ENCODE assay signal across 8 mouse cellular contexts in genomic region chr11:116435992-116436724, GRCm38 (mm10). TPM values are rescaled to one million over a fixed set of nuclear protein-coding genes. Genes with fewer than 3 reads are reported as not detected.
A peak's percentile ranks its signal among the peaks of the same experiment; 100 is the strongest.
DNase-seq lines count a peak whose midpoint lies in the region; ATAC-seq and TF ChIP-seq lines count a peak whose summit lies in the region.

No protein-coding gene starts in this region.

- no peak for DNase-seq in lung, embryonic 14.5 days
- DNase-seq in lung, postnatal 4 days: no peak
- no peak for DNase-seq in forebrain, embryonic 11.5 days (ENCODE audit: low spot score)
- DNase-seq in urinary bladder, adult 18-20 months (ENCODE audit: low spot score in 2 of 2): no peak
- DNase-seq in thymus, adult 18-20 months: no peak

- no peaks in the 10 kb centered on the region for H3K27me3 ChIP-seq in lung, embryonic 14.5 days (ENCODE audit: insufficient read depth, low read length)
- H3K27me3 ChIP-seq in forebrain, embryonic 11.5 days (ENCODE audit: control insufficient read depth, insufficient read depth, low read length): peaks cover 3% of the 10 kb centered on the region; the same call in 1 of the 2 replicates
- H3K27me3 ChIP-seq in limb, embryonic 13.5 days: no peaks in the 10 kb centered on the region

- peaks cover 43% of the 10 kb centered on the region for H3K36me3 ChIP-seq in lung, embryonic 14.5 days (ENCODE audit: insufficient read depth)
- peaks cover 6% of the 10 kb centered on the region; the same call in 1 of the 2 replicates for H3K36me3 ChIP-seq in forebrain, embryonic 11.5 days (ENCODE audit: control insufficient read depth, insufficient read depth, low read length)
- peaks cover 34% of the 10 kb centered on the region for H3K36me3 ChIP-seq in limb, embryonic 13.5 days

- peaks cover 7% of the 10 kb centered on the region; the same call in 1 of the 2 replicates for H3K4me1 ChIP-seq in lung, embryonic 14.5 days (ENCODE audit: insufficient read depth)
- H3K4me1 ChIP-seq in forebrain, embryonic 11.5 days (replicated peaks; ENCODE audit: control insufficient read depth, insufficient read depth, low read length): peaks cover 7% of the 10 kb centered on the region; the same call in 1 of the 2 replicates
- H3K4me1 ChIP-seq in limb, embryonic 13.5 days: peaks cover 31% of the 10 kb centered on the region
- H3K4me1 ChIP-seq in olfactory bulb, adult 2 months (ENCODE audit: control insufficient read depth, insufficient read depth, low read length): peaks cover 31% of the 10 kb centered on the region

- no peak for TF ChIP-seq POLR2A in olfactory bulb, adult 2 months (IDR thresholded peaks at IDR 0.05; ENCODE audit: insufficient read depth, low read depth, low read length)

- WGBS in lung, embryonic 14.5 days: 38% methylated on average over 5 of the region's 5 CpGs
- 88% methylated on average over 5 of the region's 5 CpGs for WGBS in forebrain, embryonic 11.5 days
- 64% methylated on average over 5 of the region's 5 CpGs for whole genome bisulfite sequencing in limb, embryonic 13.5 days
- 49% methylated on average over 5 of the region's 5 CpGs for WGBS in olfactory bulb, adult 2 months

- peak overlapping the region; percentile 76; the same call in 1 of the 2 replicates for H3K4me3 ChIP-seq in lung, embryonic 14.5 days (ENCODE audit: low read depth, low read length)
- H3K4me3 ChIP-seq in forebrain, embryonic 11.5 days (ENCODE audit: low read depth, low read length): peak overlapping the region; percentile 93; the same call in 1 of the 2 replicates
- peak overlapping the region; percentile 90 for H3K4me3 ChIP-seq in limb, embryonic 13.5 days
- 0 out of 2 replicates have a peak overlapping the region, but pooled peaks have one; percentile 5 for H3K4me3 ChIP-seq in olfactory bulb, adult 2 months (ENCODE audit: insufficient read depth, low read depth, low read length)

- TF ChIP-seq CTCF in lung, embryonic 14.5 days (IDR thresholded peaks at IDR 0.05; ENCODE audit: low read depth): no peak
- no peak for TF ChIP-seq CTCF in olfactory bulb, adult 2 months (IDR thresholded peaks at IDR 0.05; ENCODE audit: insufficient read depth, low read depth, low read length)

- no peak for ATAC-seq in lung, embryonic 14.5 days (ENCODE audit: insufficient read depth)
- ATAC-seq in forebrain, embryonic 11.5 days (replicated peaks; ENCODE audit: low FRiP score): no peak
- no peak for ATAC-seq in limb, embryonic 13.5 days (ENCODE audit: low FRiP score, low read depth)
- no peak for ATAC-seq in frontal cortex, adult (ENCODE audit: low TSS enrichment)

- H3K4me2 ChIP-seq in lung, embryonic 14.5 days: peak overlapping the region; percentile 91
- peak overlapping the region; percentile 84; the same call in 1 of the 2 replicates for H3K4me2 ChIP-seq in forebrain, embryonic 11.5 days (ENCODE audit: low read depth, low read length, severe bottlenecking)
- H3K4me2 ChIP-seq in limb, embryonic 13.5 days (replicated peaks): peak overlapping the region; percentile 86

- H3K27ac ChIP-seq in lung, embryonic 14.5 days (ENCODE audit: low read depth): peak overlapping the region; percentile 27; the same call in 1 of the 2 replicates
- no peak overlapping the region for H3K27ac ChIP-seq in forebrain, embryonic 11.5 days (ENCODE audit: low read depth, low read length)
- peak overlapping the region; percentile 28; the same call in 1 of the 2 replicates for H3K27ac ChIP-seq in limb, embryonic 13.5 days
- H3K27ac ChIP-seq in olfactory bulb, adult 2 months (ENCODE audit: insufficient read depth, low read depth, low read length): no peak overlapping the region

- no peak overlapping the region; the same call in 1 of the 2 replicates for H3K9ac ChIP-seq in lung, embryonic 14.5 days
- H3K9ac ChIP-seq in forebrain, embryonic 11.5 days (ENCODE audit: low read length): peak overlapping the region; percentile 35
- H3K9ac ChIP-seq in limb, embryonic 13.5 days: peak overlapping the region; percentile 53

- no peaks in the 10 kb centered on the region for H3K9me3 ChIP-seq in lung, embryonic 14.5 days (ENCODE audit: low read depth, low read length)
- no peaks in the 10 kb centered on the region for H3K9me3 ChIP-seq in forebrain, embryonic 11.5 days (ENCODE audit: control insufficient read depth, low read length)
- no peaks in the 10 kb centered on the region for H3K9me3 ChIP-seq in limb, embryonic 13.5 days

RNA-seq across cellular contexts. Expression of gene Ubald2, which starts 2.3 kb away (rescaled TPM):
- polyA plus RNA-seq in lung, embryonic 14.5 days (2014; fragmentation: Nextera tagmentation; extraction: Ambion mirVana): 64.9 and 66.7 TPM in 2 replicates
- 80.2 and 83.7 TPM in 2 replicates for polyA plus RNA-seq in forebrain, embryonic 11.5 days (2014; fragmentation: Nextera tagmentation; extraction: Ambion mirVana)
- 28.2 and 30.2 TPM in 2 replicates for polyA plus RNA-seq in limb, embryonic 13.5 days (2015; fragmentation: Nextera tagmentation; extraction: Ambion mirVana)
- polyA plus RNA-seq in olfactory bulb, adult 2 months (2012; ENCODE audit: insufficient read depth, insufficient read length, low replicate concordance, missing spikeins): not detected in 2 replicates

RNA-seq across cellular contexts. Expression of gene Rnf157, which starts 23.3 kb away (rescaled TPM):
- 13.9 and 16.8 TPM in 2 replicates for polyA plus RNA-seq in lung, embryonic 14.5 days (2014; fragmentation: Nextera tagmentation; extraction: Ambion mirVana)
- 25.0 and 26.1 TPM in 2 replicates for polyA plus RNA-seq in forebrain, embryonic 11.5 days (2014; fragmentation: Nextera tagmentation; extraction: Ambion mirVana)
- 18.6 and 18.7 TPM in 2 replicates for polyA plus RNA-seq in limb, embryonic 13.5 days (2015; fragmentation: Nextera tagmentation; extraction: Ambion mirVana)
- 199 TPM in 1 of 2 replicates, not detected in the other for polyA plus RNA-seq in olfactory bulb, adult 2 months (2012; ENCODE audit: insufficient read depth, insufficient read length, low replicate concordance, missing spikeins)

RNA-seq across cellular contexts. Expression of gene Qrich2, which starts 29.9 kb away (rescaled TPM):
- 0.45 TPM in 1 of 2 replicates, not detected in the other for polyA plus RNA-seq in lung, embryonic 14.5 days (2014; fragmentation: Nextera tagmentation; extraction: Ambion mirVana)
- polyA plus RNA-seq in forebrain, embryonic 11.5 days (2014; fragmentation: Nextera tagmentation; extraction: Ambion mirVana): not detected in 2 replicates
- 0.17 and 0.24 TPM in 2 replicates for polyA plus RNA-seq in limb, embryonic 13.5 days (2015; fragmentation: Nextera tagmentation; extraction: Ambion mirVana)
- polyA plus RNA-seq in olfactory bulb, adult 2 months (2012; ENCODE audit: insufficient read depth, insufficient read length, low replicate concordance, missing spikeins): not detected in 2 replicates

RNA-seq across cellular contexts. Expression of gene Prpsap1, which starts 57.8 kb away (rescaled TPM):
- polyA plus RNA-seq in lung, embryonic 14.5 days (2014; fragmentation: Nextera tagmentation; extraction: Ambion mirVana): 191 and 206 TPM in 2 replicates
- polyA plus RNA-seq in forebrain, embryonic 11.5 days (2014; fragmentation: Nextera tagmentation; extraction: Ambion mirVana): 188 and 195 TPM in 2 replicates
- 189 and 199 TPM in 2 replicates for polyA plus RNA-seq in limb, embryonic 13.5 days (2015; fragmentation: Nextera tagmentation; extraction: Ambion mirVana)
- not detected in 2 replicates for polyA plus RNA-seq in olfactory bulb, adult 2 months (2012; ENCODE audit: insufficient read depth, insufficient read length, low replicate concordance, missing spikeins)

Comparison
In these comparisons a context has a peak if more than half of its experiments do, and no peak if none do; other contexts are left out.
1. H3K27ac ChIP-seq: peak in lung, embryonic 14.5 days (single experiment) and limb, embryonic 13.5 days (single experiment); none in forebrain, embryonic 11.5 days (single experiment) and olfactory bulb, adult 2 months (single experiment).
2. H3K4me3 ChIP-seq: peak in every context shown above with its lines; median percentile 93 in forebrain, embryonic 11.5 days; 90 in limb, embryonic 13.5 days; 76 in lung, embryonic 14.5 days; 5 in olfactory bulb, adult 2 months.
3. Peak in every context shown above with its lines, with median percentiles within 50 percentile points of each other: H3K4me2 ChIP-seq.